Mouse (Mus musculus) gastrocnemius, postnatal 25 days (tissue): ENCODE data around the gene Uhrf1bp1. TPM values are rescaled to one million over a fixed set of nuclear protein-coding genes. Genes with fewer than 3 reads are reported as not detected.
A peak's percentile ranks its signal among the peaks of the same experiment; 100 is the strongest.

Source experiments
- DNase-seq: peaks from one replicate; pipeline ENCODE4 v3.0.0; 2022
- total RNA-seq, 2 experiments: library from RNA; stranded (reverse); gene quantifications; 1 replicate in 1 of 2; 2 replicates in 1 of 2; pipeline ENCODE4 v1.2.3; 2021

The Uhrf1bp1 gene
- total RNA-seq, 2 experiments from 2014 or later = 21.5 to 24.4 TPM

GRCm38 (mm10) chr17:27839469-27840252 lies 16.6 kb upstream of the Uhrf1bp1 start:
- peak; percentile 95 for DNase-seq

- DNase-seq = no peak
Measured at GRCm38 (mm10) chr17:27848351-27848750, 7.9 kb upstream of the Uhrf1bp1 start.

DNA sequence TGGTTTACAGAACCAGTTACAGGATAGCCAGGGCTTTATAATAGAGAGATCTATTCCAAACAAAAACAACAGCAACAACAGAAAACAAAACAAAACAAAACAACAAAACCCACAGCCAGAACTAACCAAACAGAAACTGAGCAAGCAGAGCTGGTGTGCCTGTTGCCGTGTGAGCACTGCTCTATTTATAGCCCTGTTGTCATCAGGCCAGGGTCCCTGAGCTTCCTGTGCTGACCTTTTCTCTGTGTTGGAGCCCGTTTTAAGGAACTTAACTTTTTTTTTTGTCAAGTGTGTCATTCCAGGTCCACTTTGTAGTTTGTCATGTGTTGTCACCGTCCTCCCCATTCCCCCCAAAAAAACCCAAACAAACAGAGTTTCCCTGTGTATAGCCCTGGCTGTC lies 5.2 kb upstream of the Uhrf1bp1 start:
- no peak for DNase-seq

GRCm38 (mm10) chr17:27856798-27857648 lies 782 bp downstream of the Uhrf1bp1 start:
- DNase-seq = peak; percentile 56

DNA sequence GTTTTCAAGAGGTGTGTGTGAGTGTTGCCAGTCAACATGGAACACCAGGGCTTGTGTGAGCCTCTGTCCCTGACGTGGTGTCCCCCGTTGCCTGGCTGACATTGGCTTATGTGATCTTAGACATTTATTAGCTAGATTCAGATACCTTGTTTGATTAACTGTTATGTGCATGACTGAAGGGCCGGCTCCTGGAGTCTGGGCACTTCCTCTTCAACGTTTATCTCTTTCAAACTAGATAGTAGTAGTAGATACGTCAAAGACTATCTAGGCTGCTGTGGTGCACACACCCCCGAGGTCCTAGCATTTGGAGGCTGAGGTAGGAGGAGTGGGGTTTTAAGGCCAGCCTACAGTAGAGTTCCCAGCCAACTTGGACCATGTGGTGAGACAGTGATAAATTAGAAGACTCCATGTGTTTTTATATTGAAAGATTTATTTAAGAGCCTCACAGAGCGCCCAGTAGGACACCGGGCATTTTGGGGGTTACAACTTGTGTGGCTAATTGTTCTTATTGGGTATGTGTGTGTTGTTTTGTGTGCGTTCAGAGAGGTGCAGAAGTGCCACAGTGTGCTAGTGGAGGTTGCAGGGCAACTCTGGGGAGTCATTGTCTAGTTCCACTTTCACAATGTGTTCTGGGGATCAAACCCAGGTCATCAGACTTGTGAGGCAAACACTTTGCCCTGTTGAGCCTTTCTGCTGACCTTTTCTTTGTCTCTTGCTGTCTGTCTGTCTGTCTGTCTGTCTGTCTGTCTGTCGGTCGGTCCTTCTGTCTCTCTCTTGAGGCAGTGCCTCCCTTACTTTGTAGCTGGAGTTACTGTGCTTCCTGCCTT lies 1.6 kb downstream of the Uhrf1bp1 start:
- DNase-seq = no peak

DNA sequence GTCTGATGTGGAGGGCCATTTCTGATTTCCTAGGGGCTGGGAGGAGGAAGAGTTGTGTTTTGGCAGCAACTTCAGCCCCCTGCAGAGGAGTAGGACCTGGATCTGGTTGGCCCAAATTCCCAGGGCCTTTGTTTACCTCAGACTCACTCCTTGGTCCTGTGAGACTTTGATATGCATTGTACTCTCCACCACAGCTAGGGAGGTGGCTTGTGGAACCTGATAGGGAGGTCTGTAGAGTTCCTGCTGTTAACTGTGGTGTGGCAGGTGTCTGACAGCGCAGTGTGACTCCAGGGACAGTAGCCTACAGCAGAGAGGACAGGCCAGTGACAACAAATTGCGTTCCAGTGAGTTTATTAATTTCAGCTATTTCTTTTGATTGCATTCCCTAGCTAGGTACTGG lies 2.9 kb downstream of the Uhrf1bp1 start:
- no peak for DNase-seq

- no peak for DNase-seq
Measured at GRCm38 (mm10) chr17:27865461-27865860, 9.2 kb downstream of the Uhrf1bp1 start.

- no peak for DNase-seq
Measured at GRCm38 (mm10) chr17:27866737-27867136, 10.5 kb downstream of the Uhrf1bp1 start.

- DNase-seq = no peak
Measured at GRCm38 (mm10) chr17:27871851-27872250, 15.6 kb downstream of the Uhrf1bp1 start.

GRCm38 (mm10) chr17:27873583-27873982 lies 17.3 kb downstream of the Uhrf1bp1 start:
- DNase-seq = no peak

- DNase-seq = no peak
Measured at GRCm38 (mm10) chr17:27874510-27874909, 18.3 kb downstream of the Uhrf1bp1 start.

DNA sequence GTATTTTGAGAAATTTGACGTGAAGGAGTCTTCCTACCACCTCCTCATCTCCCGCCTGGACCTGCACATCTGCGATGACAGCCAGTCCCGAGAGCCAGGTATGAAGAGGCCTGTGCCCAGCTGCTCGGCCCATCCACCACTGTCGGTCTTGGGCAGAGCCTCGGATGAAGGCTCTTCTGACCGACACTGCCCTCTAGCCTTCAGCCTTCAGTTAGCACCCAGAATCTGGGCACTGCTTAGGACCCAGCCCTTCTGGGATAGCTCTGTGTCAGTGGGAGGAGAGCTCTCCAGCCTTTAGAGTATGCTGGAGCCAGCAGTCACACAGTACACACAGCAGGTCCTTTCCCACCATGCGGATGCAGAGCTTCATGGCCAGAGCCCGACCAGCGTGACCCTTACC lies 25.3 kb downstream of the Uhrf1bp1 start:
- peak; percentile 39 for DNase-seq

DNA sequence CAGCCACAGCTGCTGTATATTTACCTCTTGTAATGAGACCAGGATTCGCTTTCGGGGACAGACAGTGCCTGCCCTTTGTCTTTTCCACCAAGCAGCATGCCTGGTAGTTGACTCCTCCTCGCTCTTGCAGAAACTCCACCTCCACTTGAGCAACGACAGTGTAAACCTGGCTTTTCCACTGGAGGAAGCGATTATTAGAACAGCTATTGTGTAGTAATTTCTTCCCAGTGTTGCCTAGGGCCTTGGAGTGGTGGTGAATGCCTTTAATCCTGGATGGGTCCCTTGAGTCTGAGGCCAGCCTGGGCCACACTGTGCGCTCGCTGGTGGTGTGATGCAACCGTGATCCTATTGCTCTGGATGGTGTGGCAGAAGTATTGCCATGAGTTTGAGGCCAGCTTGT lies 26.9 kb downstream of the Uhrf1bp1 start:
- DNase-seq = no peak

DNA sequence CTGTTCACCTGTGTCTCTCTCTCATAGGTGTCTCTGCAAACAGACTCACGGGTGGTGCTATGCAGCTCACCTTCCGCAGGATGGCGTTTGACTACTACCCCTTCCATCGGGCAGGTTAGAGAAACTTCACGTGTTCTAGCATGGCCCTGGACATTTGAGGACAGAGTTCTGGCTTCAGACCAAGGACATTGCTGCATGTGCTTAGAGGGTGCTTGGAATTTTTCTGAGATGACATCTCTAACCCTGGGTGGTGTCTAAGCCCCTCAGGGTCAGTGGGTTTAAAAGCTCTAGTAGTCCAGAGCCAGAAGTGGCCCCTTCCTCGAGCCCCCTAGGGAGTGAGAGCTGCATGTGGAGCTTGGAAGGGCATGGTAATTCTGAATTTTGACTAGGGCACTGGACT lies 27.8 kb downstream of the Uhrf1bp1 start:
- no peak for DNase-seq

DNA sequence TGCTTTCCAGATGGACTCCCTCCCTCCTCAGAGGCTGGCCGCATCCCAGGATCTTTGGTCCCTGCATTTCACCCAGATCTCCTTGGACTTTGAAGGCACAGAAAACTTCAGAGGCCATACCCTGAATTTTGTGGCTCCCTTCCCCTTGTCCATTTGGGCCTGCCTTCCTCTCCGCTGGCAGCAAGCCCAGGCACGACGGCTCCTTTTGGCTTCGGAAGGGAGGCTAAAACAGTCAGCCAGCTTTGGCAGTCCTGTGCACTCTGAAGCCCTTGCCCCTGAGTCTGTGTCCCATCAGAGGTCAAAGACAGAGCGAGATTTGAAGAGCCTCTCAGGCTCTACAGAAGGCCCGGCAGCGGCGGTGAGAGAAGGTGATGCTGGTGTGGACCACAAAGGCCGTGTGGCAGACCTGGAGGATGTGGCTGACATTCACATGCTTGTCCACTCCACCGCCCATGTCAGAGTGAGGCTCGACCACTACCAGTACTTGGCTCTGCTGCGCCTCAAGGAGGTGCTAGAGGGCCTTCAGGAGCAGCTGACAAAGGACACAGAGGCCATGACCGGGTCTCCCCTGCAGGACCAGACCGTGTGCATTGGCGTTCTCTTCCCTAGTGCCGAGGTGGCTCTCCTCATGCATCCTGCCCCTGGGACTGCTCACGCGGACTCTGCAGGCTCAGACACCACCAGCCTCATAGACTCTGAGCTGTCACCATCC lies 30.4 kb downstream of the Uhrf1bp1 start:
- DNase-seq = no peak

DNA sequence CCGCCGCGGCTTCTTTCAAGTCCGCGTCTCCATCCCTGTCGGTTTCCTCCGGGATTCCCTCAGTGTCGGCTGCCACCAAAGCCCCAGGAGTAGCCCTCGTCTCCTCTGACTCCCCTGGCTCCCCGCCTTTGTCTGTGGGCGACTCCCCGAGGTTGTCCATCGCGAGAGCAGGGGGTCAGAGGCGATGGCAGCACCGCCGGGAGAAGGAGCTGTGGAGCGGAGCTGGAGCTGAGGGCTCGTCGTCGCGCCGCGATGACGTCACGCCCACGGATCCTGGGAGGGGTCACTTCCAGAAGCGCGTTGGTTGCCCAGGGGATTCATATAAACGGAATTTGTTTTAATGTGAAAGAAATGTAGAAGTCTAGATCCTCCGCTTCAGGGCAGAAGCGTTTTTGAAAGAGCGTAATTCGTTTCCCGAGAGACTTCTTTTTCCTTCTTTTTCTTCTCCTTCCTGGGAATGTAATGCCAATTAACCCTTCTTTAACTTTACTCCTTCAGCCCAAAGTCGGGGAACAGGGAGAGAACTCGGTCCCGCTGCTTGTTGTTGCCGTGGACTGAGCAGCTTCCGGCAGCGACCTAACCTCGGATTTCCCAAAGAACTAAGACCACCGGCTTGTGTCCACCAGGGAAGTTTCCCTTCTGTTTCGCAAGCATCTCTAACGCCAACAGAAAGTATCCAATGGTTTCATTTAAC lies 51.4 kb downstream of the Uhrf1bp1 start:
- peak; percentile 90 for DNase-seq

DNA sequence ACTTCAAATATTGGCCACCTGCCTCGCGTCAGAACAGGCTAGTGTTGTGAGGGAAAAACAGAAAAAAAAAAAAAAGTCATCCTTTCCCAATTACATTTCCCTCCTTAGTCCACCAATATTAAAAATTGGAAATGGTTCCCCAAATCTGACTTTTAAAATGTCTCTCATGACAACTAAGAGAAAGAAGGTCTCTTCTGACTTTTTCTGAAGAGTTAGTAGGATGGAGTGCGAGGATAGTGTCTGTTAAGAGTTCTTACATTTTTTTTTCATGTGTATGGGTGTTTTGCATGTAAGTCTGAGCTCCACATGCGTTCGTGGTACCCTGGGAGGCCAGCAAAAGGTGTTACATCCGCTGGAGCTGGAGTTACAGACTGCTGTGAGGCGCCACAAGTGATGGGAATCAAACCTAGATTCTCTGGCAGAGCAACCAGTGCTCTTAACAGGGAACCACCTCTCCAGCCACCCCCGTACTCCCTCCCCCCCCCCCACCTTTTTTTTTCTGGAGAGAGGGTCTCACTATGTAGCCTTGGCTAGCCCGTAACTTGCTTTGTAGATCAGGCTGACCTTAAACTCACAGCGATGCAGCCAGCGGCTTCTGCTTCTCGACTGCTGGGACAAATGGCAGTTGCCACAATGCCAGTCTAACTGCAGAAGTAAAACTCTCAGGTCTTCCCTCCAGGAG lies 52.1 kb downstream of the Uhrf1bp1 start:
- DNase-seq = no peak

GRCm38 (mm10) chr17:27908888-27909621 lies 52.8 kb downstream of the Uhrf1bp1 start, which contains the start of gene Anks1:
Gene Anks1, plus strand, starts transcription at chr17:27909306.
- peak; percentile 84 for DNase-seq

DNA sequence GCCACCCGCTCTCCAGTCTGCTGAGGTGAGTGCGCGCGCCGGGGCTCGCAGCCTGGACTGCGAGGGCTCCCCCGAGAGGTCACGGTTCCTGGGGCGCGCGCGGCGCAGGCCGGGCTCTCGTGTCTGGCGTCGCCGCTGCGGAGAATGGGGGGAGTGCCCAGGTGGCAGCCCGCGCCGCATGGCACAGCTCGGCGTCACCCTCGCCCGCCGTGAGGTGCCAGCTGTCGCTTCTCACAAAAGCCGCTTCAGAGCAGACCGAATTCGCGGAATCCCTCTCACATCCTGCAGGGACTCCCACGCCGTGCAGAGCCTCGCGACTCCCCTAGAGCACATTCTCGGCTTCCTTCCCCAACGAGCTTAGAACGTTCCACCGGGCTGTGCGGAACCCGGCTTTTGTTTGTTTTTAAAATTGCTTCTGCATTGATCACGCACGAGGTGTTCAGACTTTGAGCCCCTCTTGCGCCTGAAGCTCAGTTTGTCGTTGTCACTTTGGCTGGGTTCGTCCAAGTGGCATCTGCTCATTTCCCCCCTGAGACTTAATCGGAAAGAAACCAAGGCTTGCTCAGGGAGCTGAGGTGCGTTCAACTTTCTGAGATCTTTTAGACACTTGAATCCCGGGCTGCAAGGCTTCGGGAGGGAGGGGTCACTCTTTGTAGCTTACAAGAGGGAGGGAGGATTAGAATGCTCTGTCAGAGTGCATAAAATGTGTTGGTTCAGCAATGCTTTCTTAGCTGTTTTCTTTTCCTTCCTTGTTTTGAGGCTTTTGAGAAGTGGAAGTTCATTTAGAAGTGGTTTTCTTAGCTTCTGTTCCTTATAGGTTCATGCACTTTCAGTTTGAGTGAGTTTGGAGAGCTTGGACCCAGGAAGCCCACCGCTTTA lies 53.6 kb downstream of the Uhrf1bp1 start, which contains the start of gene Taf11:
Taf11 (minus strand) TSS at position 223 of the 879 bp plus-strand sequence.
- no peak for DNase-seq
